Mouse (Mus musculus) frontal cortex, postnatal 14 days (tissue): ENCODE data around the gene Syt13.

ENCODE experiments used
- DNase-seq, 2 experiments: peaks; one replicate each; pipeline ENCODE4 v3.0.0; 2022; ENCODE audit warnings: low spot score in 2 of 2

Syt13 gene

DNA sequence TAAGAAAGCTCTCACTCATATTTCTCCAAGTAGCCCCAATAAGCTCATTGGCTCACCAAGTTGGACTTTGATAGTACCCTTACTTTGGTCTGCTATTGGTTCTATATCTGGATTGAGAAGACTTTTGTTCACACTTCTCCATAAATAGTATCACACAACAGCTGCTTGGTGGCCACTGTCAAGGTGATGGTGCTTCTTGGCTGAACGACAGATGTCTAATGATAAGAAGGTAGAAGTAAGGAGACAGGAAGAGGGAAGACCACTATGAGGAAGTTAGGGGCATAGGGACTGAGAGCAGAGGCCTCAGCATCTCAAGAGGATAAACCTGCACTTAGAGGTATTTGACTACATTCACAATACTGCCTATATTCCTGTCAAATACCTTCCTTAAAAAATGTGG, 49.4 kb downstream of the Syt13 start:
- DNase-seq, result no peak

DNA sequence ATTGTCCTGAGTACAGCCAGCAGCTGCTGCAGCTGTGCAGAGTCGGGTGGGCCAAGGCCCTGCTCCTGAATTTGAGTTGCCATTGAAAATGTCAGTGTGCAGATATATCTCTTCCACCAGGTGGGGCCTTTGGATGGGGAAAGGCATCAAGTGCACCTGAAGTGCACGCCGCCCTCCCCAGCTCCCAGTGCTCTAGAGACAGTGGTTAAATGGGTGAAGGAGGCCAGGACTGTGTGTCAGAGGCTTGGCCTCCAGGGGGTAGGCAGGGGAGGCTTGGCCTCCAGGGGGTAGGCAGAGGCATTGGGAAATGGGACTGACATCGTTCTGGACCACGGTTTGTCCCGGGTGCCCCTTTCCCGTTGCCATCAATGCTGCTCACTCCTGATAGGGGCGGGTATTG, 51.4 kb downstream of the Syt13 start:
- DNase-seq, result no peak

DNA sequence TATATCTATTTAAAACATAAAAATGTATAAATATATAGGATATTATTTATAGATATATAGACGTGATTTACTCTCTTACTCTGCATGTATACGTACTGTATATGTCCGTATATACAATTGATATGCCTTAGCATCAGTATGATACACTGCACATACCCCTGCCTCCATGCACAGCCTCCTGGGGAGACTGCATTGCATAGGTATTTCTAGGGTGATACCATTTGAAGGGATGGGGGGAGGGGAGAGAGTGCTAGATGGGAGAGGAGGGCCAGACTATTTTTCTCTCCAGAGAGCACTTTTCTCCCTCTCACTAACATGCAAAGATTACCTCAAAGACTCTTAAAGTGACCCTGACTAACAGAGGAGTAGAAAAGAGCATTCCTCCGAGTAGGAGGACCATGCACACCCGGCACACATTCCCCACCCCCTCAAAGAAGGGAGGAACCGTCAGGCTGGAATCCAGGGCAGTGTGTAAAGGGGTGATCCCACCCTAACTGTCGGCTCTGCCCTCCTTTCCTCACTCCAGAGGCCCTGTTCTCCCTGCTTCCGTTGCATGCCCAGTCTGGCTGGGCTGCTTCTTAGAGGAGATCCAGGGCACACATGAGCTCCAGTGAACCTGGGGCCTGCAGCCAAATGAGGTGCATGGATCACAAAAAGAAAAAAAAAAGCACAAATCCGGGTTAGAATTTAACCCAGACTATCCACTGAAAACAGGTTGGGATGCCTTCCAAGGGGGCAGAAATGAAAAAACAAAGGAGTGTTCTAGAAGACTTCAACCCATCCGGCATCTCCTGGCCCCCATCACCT, 52.3 kb downstream of the Syt13 start:
- no peak for DNase-seq

- no peak for DNase-seq
Measured at GRCm38 (mm10) chr2:92967839-92968166, 52.9 kb downstream of the Syt13 start.

- DNase-seq, result no peak
Measured at GRCm38 (mm10) chr2:92971069-92971468, 56.2 kb downstream of the Syt13 start.

- no peak for DNase-seq
Measured at GRCm38 (mm10) chr2:92971536-92971935, 56.6 kb downstream of the Syt13 start.

- no peak for DNase-seq
Measured at GRCm38 (mm10) chr2:92972071-92972470, 57.2 kb downstream of the Syt13 start.

GRCm38 (mm10) chr2:92973646-92974045, 58.7 kb downstream of the Syt13 start:
- no peak for DNase-seq

GRCm38 (mm10) chr2:92975031-92975790, 60.3 kb downstream of the Syt13 start:
- no peak for DNase-seq

DNA sequence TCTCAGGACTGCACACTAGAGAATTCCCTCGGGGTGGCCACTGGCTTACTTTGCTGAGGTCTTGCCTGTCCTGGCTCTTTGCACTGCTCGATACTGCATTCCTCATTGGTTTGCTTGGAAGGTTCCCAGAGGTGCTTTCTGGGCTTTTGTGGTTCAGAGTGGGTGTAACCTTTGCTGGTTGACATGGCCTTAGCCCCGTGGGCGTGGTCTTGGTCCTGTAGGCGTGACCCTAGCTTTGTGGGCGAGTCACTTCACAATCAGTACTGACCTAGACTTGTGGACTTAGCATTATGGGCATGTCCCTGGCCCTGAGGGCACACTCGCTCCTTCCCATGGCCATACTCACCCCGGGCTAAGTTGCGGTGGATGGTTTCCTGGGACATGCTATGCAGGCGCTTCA, 65.3 kb downstream of the Syt13 start:
- DNase-seq, result no peak

- DNase-seq, result no peak
Measured at GRCm38 (mm10) chr2:92982591-92983272, 67.8 kb downstream of the Syt13 start.

DNA sequence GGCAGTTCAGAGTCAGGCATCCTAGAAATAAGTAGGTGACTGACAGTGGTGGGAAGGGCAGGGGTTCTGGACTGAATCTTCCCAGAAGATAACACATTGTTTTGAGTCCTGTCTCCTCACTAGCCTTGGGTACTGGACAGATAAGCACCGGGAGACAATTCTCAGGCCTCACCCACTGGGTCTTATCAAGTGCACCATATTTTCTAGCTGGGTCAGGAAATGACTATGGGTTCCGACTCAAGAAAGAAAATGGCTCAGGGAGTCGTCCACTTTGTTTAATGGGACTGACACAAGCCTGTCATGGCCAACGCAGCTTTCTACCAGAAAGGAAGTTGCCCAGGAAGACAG, 68.3 kb downstream of the Syt13 start:
- DNase-seq, result no peak

GRCm38 (mm10) chr2:92984321-92985108, 69.6 kb downstream of the Syt13 start:
- no peak for DNase-seq

DNA sequence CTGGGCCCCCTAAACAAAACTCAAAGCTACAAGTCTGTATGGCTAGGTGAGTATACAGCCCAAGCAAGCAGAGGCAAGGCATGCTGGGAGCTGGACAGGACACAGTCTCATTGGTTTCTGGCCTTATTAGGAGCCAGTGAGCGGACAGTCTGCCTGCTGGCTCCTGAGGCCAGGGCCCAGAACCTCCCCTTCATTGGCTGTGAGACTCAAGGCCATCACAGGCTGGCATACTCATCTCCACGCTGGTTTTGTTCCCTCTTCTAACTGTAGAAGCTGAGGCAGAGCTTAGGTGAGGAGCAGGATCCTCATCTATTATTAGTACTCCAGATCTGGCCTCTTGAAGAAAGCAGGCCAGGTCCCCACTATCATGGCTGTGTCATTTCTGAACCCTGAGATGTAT, 70.3 kb downstream of the Syt13 start:
- no peak for DNase-seq

DNA sequence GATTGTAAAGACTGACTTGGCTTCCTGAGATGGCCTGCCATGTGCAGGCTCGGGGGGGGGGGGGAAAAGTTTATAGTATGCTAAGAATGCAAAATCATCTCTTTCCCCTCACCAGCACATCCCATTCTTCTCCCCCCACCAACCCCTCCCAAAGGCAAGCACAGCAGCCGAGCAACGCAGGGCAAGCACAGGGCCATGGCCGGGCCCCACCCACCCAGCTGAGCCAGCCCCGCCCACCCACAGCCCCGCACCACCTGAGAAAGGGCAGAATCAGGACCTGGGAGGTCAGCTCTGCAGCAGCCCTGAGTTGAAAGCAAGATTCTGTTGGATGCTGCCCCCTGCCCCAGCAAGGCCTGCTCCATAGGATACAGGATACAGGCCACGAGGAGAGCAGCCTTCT, 70.7 kb downstream of the Syt13 start:
- DNase-seq, result no peak

GRCm38 (mm10) chr2:92987108-92987618, 72.3 kb downstream of the Syt13 start:
- no peak for DNase-seq

- DNase-seq, result peak; percentile 40 to 47
Measured at GRCm38 (mm10) chr2:92987901-92988631, 73.2 kb downstream of the Syt13 start.

GRCm38 (mm10) chr2:92989593-92989992, 74.7 kb downstream of the Syt13 start:
- no peak for DNase-seq

GRCm38 (mm10) chr2:92991976-92992375, 77.1 kb downstream of the Syt13 start:
- no peak for DNase-seq

DNA sequence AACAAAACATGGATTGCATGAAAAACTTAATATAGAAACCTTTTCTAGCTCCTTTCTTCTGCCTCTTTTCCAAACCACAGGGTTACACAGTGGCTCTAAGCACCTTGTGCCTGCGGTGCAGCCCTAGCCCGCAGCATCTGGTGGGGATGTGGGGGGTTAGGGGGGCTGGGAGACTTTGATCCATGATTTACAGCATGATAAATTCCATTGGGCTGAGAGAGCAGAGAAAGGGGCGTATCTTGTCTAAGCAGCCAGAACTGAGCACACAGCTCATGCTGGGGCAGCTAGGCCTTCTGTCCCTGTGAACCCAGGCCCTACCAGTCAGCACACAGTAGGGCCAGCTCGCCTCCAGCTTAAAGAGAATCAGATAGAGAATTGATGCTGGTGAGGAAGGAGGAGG, 90.1 kb downstream of the Syt13 start:
- DNase-seq, result no peak
